Mouse (Mus musculus) neural tube, embryonic 11.5 days (tissue): ENCODE measurements around the gene Fra10ac1. TPM values are rescaled to one million over a fixed set of nuclear protein-coding genes. Genes with fewer than 3 reads are reported as not detected.
A peak's percentile ranks its signal among the peaks of the same experiment; 100 is the strongest.

Experiments used
- ATAC-seq: fragments of 200-750 bp; cut with Nextera tagmentation; 2 replicates; pipeline ENCODE4 v1.8.0; 2017; ENCODE audit warnings: moderate number of reproducible peaks, mild to moderate bottlenecking, moderate TSS enrichment, moderate library complexity; ENCODE audit not compliant: insufficient read depth, low FRiP score, low TSS enrichment
- DNase-seq: peaks from one replicate; pipeline ENCODE4 v3.0.0-alpha.2; 2015; ENCODE audit warnings: low spot score
- H3K27ac ChIP-seq: fragments of 300-500 bp; sonication (generic); 2 replicates; pipeline ENCODE4 v1.5.1; 2014; ENCODE audit warnings: low read depth, mild to moderate bottlenecking, low read length
- H3K27me3 ChIP-seq: fragments of 300-500 bp; sonication (generic); 2 replicates; pipeline ENCODE4 v1.6.1; 2014; ENCODE audit warnings: mild to moderate bottlenecking, low read length, mixed read lengths; ENCODE audit not compliant: control insufficient read depth, insufficient read depth
- H3K36me3 ChIP-seq: fragments of 300-500 bp; sonication (generic); 2 replicates; pipeline ENCODE4 v1.6.1; 2014; ENCODE audit warnings: mild to moderate bottlenecking, low read length, moderate library complexity, mixed read lengths; ENCODE audit not compliant: control insufficient read depth, insufficient read depth
- H3K4me1 ChIP-seq: fragments of 300-500 bp; sonication (generic); 2 replicates; pipeline ENCODE4 v1.6.1; 2014; ENCODE audit warnings: low read length, mixed read lengths; ENCODE audit not compliant: control insufficient read depth, insufficient read depth
- H3K4me2 ChIP-seq: fragments of 300-500 bp; sonication (generic); 2 replicates; pipeline ENCODE4 v1.6.1; 2014; ENCODE audit warnings: low read depth, mild to moderate bottlenecking, moderate library complexity
- H3K4me3 ChIP-seq: fragments of 300-500 bp; sonication (generic); 2 replicates; pipeline ENCODE4 v1.5.1; 2014; ENCODE audit warnings: low read depth, low read length
- H3K9ac ChIP-seq: fragments of 300-500 bp; sonication (generic); 2 replicates; pipeline ENCODE4 v1.6.1; 2014; ENCODE audit warnings: mild to moderate bottlenecking, low read length
- H3K9me3 ChIP-seq: fragments of 300-500 bp; sonication (generic); 2 replicates; pipeline ENCODE4 v1.6.1; 2016; ENCODE audit warnings: low read length; ENCODE audit not compliant: control insufficient read depth
- WGBS: fragments of 180-500 bp; shearing (Covaris S2); extraction: QIAGEN DNeasy Blood & Tissue Kit; methylation state at CpG from one replicate; pipeline ENCODE4 v1.1.7; 2014; 5-methylcytosine and 5-hydroxymethylcytosine counted together
- polyA plus RNA-seq: library from polyadenylated mRNA; unstranded; fragments of >200 nt; fragmentation: Nextera tagmentation; extraction: Ambion mirVana; gene quantifications from 2 replicates; pipeline ENCODE4 v1.2.1, GENCODE M21; 2014

Fra10ac1 gene
- polyA plus RNA-seq, 1 experiment from 2014 or later: 38.5 TPM

DNA sequence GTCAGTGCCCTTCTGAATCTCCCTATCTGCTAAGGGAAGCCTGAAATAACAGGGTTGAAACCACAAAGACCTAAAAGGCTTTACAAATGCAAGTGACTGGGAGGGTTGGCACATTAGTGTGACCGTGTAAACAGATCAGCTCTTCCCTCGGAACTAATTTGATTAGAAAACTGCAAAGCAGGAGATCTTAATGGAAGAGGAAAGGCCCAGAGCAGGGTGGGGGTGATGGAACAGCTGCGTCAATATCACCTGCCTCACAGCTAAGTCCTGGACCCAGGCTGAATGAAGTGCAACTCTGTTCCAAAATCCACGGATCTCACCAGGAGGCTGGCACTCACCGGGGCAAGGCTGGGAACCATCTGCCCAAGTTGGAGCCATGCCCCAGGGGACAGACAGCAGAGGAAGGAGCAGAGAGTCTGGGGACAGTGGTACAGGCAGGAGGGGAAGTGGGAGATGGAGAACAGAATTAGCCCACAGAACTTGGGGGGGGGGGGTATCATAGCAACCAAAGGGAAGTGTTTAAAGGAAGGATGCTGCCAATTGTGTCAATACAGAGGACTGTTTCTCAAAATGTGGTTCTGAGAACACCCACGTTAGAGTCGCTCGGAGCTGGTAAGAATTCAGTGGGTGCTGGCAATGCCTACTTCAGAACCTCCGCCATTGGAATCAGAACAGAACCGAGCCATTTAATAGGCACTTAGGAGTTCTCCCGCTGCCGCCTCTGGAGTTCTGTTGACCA lies 14.4 kb upstream of the Fra10ac1 start:
- 64% methylated on average over 12 of the region's 12 CpGs for WGBS
- Histone ChIP-seq H3K4me2 (no peak overlapping the region), H3K27me3 (no peaks in the 10 kb centered on the region), H3K36me3 (no peaks in the 10 kb centered on the region), H3K4me3 (no peak overlapping the region), H3K4me1 (no peaks in the 10 kb centered on the region), H3K9me3 (no peaks in the 10 kb centered on the region), H3K27ac (no peak overlapping the region), H3K9ac (no peak overlapping the region)
- no peak for DNase-seq
- no peak for ATAC-seq

GRCm38 (mm10) chr19:38237834-38238212 lies 13.9 kb upstream of the Fra10ac1 start:
- Histone ChIP-seq H3K9me3 (no peaks in the 10 kb centered on the region), H3K9ac (no peak overlapping the region), H3K27me3 (no peaks in the 10 kb centered on the region), H3K4me1 (no peaks in the 10 kb centered on the region), H3K27ac (no peak overlapping the region), H3K4me2 (no peak overlapping the region), H3K36me3 (no peaks in the 10 kb centered on the region), H3K4me3 (no peak overlapping the region)
- DNase-seq (no peak), ATAC-seq (no peak)
- 45% methylated on average over 3 of the region's 3 CpGs for WGBS

- WGBS: 69% methylated on average over 5 of the region's 5 CpGs
- Histone ChIP-seq H3K27me3 (no peaks in the 10 kb centered on the region), H3K4me2 (no peak overlapping the region), H3K36me3 (no peaks in the 10 kb centered on the region), H3K4me1 (no peaks in the 10 kb centered on the region), H3K9ac (no peak overlapping the region), H3K27ac (no peak overlapping the region), H3K4me3 (no peak overlapping the region), H3K9me3 (no peaks in the 10 kb centered on the region)
- ATAC-seq: no peak
- no peak for DNase-seq
Measured at GRCm38 (mm10) chr19:38236526-38236925, 12.6 kb upstream of the Fra10ac1 start.

DNA sequence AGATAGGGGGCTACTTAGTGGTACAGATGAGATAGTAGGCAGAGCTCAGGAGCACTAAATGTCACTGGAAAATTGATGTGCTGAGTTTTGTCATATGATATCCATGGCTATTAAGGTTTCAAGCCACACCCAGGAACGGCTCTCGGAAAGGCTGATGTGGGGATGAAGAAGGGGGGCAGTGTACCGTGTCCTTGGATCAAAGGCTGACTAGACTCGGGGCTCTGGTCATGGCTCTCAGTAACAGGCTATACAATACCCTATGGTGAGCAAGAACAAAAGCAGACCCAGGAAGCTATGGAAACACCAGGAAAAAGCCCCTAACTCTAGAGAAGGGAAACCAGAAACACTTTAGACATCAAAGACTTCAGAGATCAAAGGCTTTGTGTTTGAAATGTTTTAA lies 8.6 kb upstream of the Fra10ac1 start:
- 9% methylated on average over 4 of the region's 4 CpGs for WGBS
- H3K27ac ChIP-seq: no peak overlapping the region

GRCm38 (mm10) chr19:38232087-38232486 lies 8.1 kb upstream of the Fra10ac1 start:
- Histone ChIP-seq H3K4me2 (no peak overlapping the region), H3K27ac (no peak overlapping the region), H3K9me3 (no peaks in the 10 kb centered on the region), H3K36me3 (no peaks in the 10 kb centered on the region), H3K4me3 (no peak overlapping the region), H3K4me1 (no peaks in the 10 kb centered on the region), H3K9ac (no peak overlapping the region), H3K27me3 (no peaks in the 10 kb centered on the region)
- no peak for DNase-seq
- WGBS: 32% methylated on average over 8 of the region's 8 CpGs
- no peak for ATAC-seq

More for the DNA sequence above, 8.6 kb upstream of the Fra10ac1 start:
- Histone ChIP-seq H3K4me3 (no peak overlapping the region), H3K27me3 (no peaks in the 10 kb centered on the region), H3K36me3 (no peaks in the 10 kb centered on the region), H3K4me2 (no peak overlapping the region), H3K9me3 (no peaks in the 10 kb centered on the region), H3K9ac (no peak overlapping the region), H3K4me1 (no peaks in the 10 kb centered on the region)
- ATAC-seq: no peak
- no peak for DNase-seq

DNA sequence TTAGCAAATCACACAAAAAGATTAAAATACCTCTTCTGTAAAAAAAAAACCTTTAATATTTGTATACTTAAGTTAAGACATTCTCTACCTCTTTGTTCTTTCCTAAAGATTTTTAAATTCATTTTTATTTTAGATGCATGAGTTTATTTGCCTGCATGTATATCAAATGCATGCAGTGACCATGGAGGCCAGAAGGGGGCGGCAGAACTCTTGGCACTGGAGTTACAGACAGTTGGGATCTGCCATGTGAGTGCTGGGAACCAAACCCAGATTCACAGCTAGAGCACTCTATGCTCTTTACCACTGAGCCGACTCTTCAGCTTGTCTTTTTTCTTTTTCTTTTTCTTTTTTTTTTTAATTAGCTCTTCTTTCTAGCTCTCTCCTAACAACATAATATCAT lies 4.7 kb upstream of the Fra10ac1 start:
- WGBS: 53% methylated on average over 2 of the region's 2 CpGs
- H3K36me3 ChIP-seq: no peaks in the 10 kb centered on the region
- H3K27ac ChIP-seq: no peak overlapping the region
- no peaks in the 10 kb centered on the region for H3K9me3 ChIP-seq
- no peaks in the 10 kb centered on the region for H3K27me3 ChIP-seq
- DNase-seq (no peak), ATAC-seq (no peak)
- no peak overlapping the region for H3K4me2 ChIP-seq
- no peak overlapping the region for H3K9ac ChIP-seq
- H3K4me3 ChIP-seq: no peak overlapping the region
- H3K4me1 ChIP-seq: peaks cover 2% of the 10 kb centered on the region; the same call in 1 of the 2 replicates

- peak; percentile 46; the same call in 1 of the 2 replicates for ATAC-seq
Measured at GRCm38 (mm10) chr19:38224685-38225060, 717 bp upstream of the Fra10ac1 start.

DNA sequence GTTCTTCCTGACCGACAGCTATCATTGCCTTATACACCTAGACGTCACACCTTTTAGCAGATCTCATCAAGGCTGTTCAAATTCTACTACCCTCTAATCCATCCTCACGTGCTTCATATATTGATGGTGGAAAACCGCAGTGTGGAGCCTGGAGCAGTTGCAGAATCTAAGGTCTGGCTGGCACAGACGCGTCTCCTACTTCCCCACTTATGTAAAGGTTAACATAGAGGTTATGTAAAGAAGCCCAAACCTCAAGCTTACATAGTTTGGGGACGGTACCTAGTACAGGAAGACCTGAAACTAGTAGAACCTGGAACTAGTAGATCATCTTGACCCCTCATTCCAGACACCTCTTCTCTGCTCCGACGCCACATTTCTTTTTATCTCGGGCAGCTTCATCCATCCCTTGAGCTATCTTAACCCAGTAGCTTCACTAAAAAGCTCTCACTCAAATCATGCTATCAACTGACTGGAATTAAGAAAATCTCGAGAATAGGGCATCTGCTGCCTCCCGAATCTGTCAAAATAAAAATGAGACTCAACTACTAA lies 526 bp downstream of the Fra10ac1 start:
- Histone ChIP-seq H3K9ac (peak overlapping the region; percentile 76), H3K4me2 (peak overlapping the region; percentile 53), H3K27me3 (no peaks in the 10 kb centered on the region), H3K9me3 (no peaks in the 10 kb centered on the region), H3K36me3 (no peaks in the 10 kb centered on the region), H3K27ac (peak overlapping the region; percentile 85), H3K4me3 (peak overlapping the region; percentile 65), H3K4me1 (peaks cover 8% of the 10 kb centered on the region)
- DNase-seq (no peak), ATAC-seq (peak; percentile 32; the same call in 1 of the 2 replicates)
- 15% methylated on average over 12 of the region's 12 CpGs for WGBS

More at GRCm38 (mm10) chr19:38224685-38225060, 717 bp upstream of the Fra10ac1 start:
- Histone ChIP-seq H3K9me3 (no peaks in the 10 kb centered on the region), H3K4me2 (peak overlapping the region; percentile 53), H3K36me3 (no peaks in the 10 kb centered on the region), H3K27me3 (no peaks in the 10 kb centered on the region), H3K9ac (peak overlapping the region; percentile 76), H3K27ac (peak overlapping the region; percentile 85), H3K4me3 (peak overlapping the region; percentile 65), H3K4me1 (peaks cover 8% of the 10 kb centered on the region)
- 17% methylated on average over 9 of the region's 9 CpGs for WGBS
- peak; percentile 33 for DNase-seq

DNA sequence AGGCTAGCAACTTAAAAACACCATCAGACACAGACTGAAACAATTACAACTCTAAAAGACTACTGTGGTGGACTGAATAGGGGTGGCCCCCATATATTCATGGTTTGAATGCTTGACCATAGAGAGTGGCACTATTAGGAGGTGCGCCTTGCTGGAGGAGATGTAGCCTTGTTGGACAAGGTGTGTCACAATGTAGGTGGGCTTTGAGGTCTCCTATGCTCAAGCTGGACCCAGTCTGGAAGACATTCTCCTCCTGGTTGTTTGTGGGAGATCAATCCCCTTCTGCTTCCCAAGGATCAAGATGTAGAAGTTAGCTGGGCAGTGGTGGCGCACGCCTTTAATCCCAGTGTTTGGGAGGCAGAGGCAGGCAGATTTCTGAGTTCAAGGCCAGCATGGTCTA lies 6.3 kb downstream of the Fra10ac1 start:
- no peaks in the 10 kb centered on the region; the same call in 1 of the 2 replicates for H3K36me3 ChIP-seq
- ATAC-seq: no peak
- WGBS: 97% methylated on average over 3 of the region's 3 CpGs

More for the DNA sequence above, 6.3 kb downstream of the Fra10ac1 start:
- H3K27ac ChIP-seq: no peak overlapping the region
- H3K27me3 ChIP-seq: no peaks in the 10 kb centered on the region
- H3K4me1 ChIP-seq: no peaks in the 10 kb centered on the region
- no peak overlapping the region for H3K4me3 ChIP-seq
- H3K9ac ChIP-seq: no peak overlapping the region
- DNase-seq: no peak
- no peaks in the 10 kb centered on the region for H3K9me3 ChIP-seq
- no peak overlapping the region for H3K4me2 ChIP-seq
